Mouse (Mus musculus): ENCODE results near the gene Fgf18.

The Fgf18 gene

GRCm38 (mm10) chr11:33074541-33074940 is 72.7 kb downstream of the Fgf18 start:
- in situ Hi-C loops (cut with MboI, MseI), result no loop called here

DNA sequence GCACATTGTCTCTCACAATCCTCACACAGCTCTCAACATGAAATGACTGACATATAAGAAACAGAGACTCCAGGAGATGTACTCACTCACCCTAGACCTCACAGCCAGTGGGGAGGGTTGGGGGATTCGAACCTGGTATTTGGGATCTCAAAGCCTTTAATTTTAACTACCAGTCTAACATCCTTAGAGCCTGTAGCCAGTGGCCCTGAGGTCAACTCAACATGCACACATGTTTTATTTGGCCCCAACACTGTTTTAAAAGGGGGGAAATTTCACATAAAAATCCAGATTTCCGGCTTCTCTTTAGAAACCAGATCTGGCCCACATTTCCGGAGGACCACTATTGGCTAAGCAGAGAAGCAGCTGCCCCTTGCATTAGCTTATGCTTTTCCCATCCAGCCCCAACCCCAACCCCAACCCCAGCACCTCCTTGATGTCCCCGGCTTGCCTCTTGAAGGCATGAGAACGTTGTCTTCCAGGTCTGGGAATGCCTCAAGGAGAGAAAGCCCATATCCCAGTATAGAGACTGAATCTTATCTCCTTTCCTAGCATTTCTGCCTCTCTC is 75.8 kb downstream of the Fgf18 start:
- in situ Hi-C loops (cut with MboI, MseI), result no loop called here

GRCm38 (mm10) chr11:33070520-33070919 is 76.7 kb downstream of the Fgf18 start:
- in situ Hi-C loops (cut with MboI, MseI), result no loop called here

Data from T-helper 2 cell (primary cell).